Mouse (Mus musculus) CH12F3 (cell line): ENCODE measurements around the gene Psph.

Source experiments
- in situ Hi-C: fragments of 300-500 bp; cut with MboI; formaldehyde crosslinking; loops from 2 replicates; pipeline ENCODE4 v1.14.3; 2020; ENCODE audit warnings: low sequenced_read_pairs

The Psph gene

GRCm38 (mm10) chr5:129740976-129741375 is 46.3 kb downstream of the Psph start:
- in situ Hi-C loops = no loop called here

DNA sequence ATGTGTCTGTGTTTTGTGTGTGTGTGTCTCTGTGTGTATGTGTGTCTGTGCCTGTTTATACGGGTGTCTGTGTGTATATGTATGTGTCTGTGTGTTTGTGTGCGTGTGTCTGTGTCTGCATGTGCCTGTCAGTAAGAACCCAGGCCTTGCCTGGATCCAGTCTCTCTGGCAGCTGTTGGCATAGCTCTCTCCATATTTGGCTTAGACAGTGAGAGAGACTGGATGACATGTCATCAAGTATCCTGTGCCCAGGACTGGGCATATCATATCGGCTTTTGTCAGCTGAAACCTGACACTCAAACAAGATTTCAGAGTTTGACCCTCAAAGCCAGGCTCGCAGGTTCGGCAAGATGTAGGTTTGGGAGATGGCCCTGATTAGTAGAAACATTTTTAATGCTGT is 56.2 kb downstream of the Psph start:
- in situ Hi-C loops = no loop called here

DNA sequence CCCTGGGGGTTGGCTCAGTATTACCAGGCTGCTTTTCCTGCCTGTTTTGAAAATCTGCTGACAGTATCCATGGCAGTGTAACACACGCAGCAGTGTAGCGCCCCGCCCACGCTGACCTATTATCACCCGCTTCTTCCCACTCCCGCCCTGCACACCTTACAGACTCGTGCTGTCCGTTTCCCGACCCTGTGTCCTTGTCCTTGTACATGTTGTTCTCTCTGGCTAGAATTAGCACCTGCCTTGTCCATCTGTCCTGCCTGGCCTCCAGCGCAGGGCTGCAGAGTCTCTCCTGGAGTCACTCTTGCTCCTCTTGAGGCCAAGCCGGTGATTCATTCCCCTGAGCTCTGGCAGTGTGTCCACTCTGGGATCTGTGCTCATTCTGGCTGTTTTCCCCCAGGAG is 56.9 kb downstream of the Psph start:
- in situ Hi-C loops = no loop called here

DNA sequence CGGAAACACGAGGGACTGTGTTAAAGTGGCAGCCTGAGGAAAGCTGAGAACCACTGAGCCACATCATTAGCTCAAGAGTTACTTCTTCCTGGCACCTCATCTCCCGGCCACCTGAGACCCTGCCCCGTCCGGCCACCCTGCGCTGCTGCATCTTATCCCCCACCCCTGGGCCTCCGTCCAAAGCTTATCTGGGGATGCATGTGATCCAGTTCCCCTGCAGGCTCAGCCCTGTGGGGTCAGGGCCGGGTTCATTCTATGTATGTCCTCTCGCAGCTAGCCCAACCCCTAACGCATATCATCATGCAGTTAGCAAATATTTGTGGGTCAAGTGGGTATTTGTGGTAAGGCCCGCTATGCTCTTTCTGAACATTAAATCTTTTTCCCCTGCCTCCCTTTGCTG is 58.0 kb downstream of the Psph start:
- in situ Hi-C loops = no loop called here

- in situ Hi-C loops = no loop called here
Measured at GRCm38 (mm10) chr5:129726784-129727183, 60.5 kb downstream of the Psph start.

DNA sequence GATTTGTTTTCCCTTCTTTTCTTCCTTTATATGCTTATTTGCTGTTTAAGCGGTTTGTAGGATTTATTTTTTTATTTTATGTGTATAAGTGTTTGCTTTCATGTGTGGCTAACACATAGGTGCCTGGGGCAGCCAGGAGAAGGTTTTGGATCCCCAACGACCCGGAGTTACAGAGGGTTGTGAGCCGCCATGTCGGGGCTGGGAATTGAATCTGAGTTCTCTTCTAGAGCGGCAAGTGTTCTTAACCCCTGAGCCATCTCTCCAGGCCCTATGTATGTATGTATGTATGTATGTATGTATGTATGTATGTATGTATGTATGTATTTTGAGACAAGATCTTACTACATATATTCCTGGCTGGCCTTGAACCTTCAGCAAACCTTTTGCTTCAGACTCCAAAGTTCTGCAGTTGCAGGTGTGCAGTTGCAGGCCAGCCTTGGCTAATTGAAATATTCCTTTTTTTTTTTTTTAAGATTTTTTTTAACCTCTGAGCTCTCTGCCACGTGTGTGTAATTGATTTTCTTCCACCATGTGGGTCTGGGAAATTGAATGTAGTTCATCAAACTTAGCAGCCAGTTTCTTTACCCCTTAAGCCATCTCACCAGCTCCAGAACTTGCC is 61.4 kb downstream of the Psph start:
- in situ Hi-C loops = no loop called here

- in situ Hi-C loops = no loop called here
Measured at GRCm38 (mm10) chr5:129724834-129725773, 62.1 kb downstream of the Psph start, which contains the start of gene Nipsnap2. TSS of gene Nipsnap2 (plus strand) at chr5:129725063.

DNA sequence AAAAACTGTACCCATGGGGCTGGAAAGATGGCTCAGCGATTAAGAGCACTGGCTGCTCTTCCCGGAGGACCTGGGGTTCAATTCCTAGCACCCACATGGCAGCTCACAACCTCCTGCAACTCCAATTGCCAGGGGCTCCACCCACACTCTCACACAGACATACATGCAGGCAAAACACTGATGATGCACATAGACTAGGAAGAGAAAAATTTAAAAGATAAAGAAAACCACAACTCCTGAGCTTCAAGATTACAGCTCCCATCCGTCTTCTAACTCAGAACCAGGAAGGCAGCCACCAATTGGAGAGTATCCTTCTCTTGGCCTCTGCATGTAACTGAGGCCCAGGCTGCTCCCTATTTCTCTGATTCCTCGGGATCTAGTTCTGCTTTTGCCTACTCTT is 63.0 kb downstream of the Psph start:
- in situ Hi-C loops = no loop called here

GRCm38 (mm10) chr5:129720176-129720575 is 67.1 kb downstream of the Psph start:
- in situ Hi-C loops = no loop called here

GRCm38 (mm10) chr5:129717016-129717415 is 70.2 kb downstream of the Psph start:
- in situ Hi-C loops = no loop called here
